Mouse (Mus musculus) hindbrain, postnatal 0 days (tissue): ENCODE data around the gene 4833439L19Rik. TPM values are rescaled to one million over a fixed set of nuclear protein-coding genes. Genes with fewer than 3 reads are reported as not detected.

Experiments
- ATAC-seq: fragments of 200-750 bp; cut with Nextera tagmentation; 2 replicates; pipeline ENCODE4 v1.8.0; 2017; ENCODE audit warnings: mild to moderate bottlenecking, moderate TSS enrichment, moderate library complexity
- DNase-seq: peaks from one replicate; pipeline ENCODE4 v3.0.0-alpha.2; 2015; ENCODE audit warnings: low spot score
- H3K27ac ChIP-seq: fragments of 300-500 bp; sonication (generic); 2 replicates; pipeline ENCODE4 v1.5.1; 2014; ENCODE audit warnings: mild to moderate bottlenecking
- H3K27me3 ChIP-seq: fragments of 300-500 bp; sonication (generic); 2 replicates; pipeline ENCODE4 v1.6.1; 2014; ENCODE audit warnings: low read length, mixed read lengths; ENCODE audit not compliant: insufficient read depth
- H3K36me3 ChIP-seq: fragments of 300-500 bp; sonication (generic); 2 replicates; pipeline ENCODE4 v1.6.1; 2014; ENCODE audit warnings: low read length, mixed read lengths; ENCODE audit not compliant: insufficient read depth
- H3K4me1 ChIP-seq: fragments of 300-500 bp; sonication (generic); 2 replicates; pipeline ENCODE4 v1.6.1; 2014; ENCODE audit warnings: antibody characterized with exemption, low read length, mixed read lengths; ENCODE audit not compliant: insufficient read depth
- H3K4me2 ChIP-seq: fragments of 300-500 bp; sonication (generic); 2 replicates; pipeline ENCODE4 v1.6.1; 2014; ENCODE audit warnings: low read depth, mild to moderate bottlenecking, low read length, moderate library complexity, mixed read lengths
- H3K4me3 ChIP-seq: fragments of 300-500 bp; sonication (generic); 2 replicates; pipeline ENCODE4 v1.5.1; 2014; ENCODE audit warnings: low read length
- H3K9ac ChIP-seq: fragments of 300-500 bp; sonication (generic); replicated peaks from 2 replicates; pipeline ENCODE4 v1.6.1; 2014; ENCODE audit warnings: mild to moderate bottlenecking, low read length, moderate library complexity, mixed read lengths
- H3K9me3 ChIP-seq: fragments of 300-500 bp; sonication (generic); 2 replicates; pipeline ENCODE4 v1.6.1; 2016; ENCODE audit warnings: low read length, mixed read lengths
- CTCF ChIP-seq: IDR thresholded peaks from 2 replicates; pipeline ENCODE4 v1.5.1; 2016; ENCODE audit warnings: antibody characterized with exemption, control low read depth, low read depth
- WGBS: fragments of 180-500 bp; shearing (Covaris S2); extraction: QIAGEN DNeasy Blood & Tissue Kit; methylation state at CpG from one replicate; pipeline ENCODE4 v1.1.7; 2014; 5-methylcytosine and 5-hydroxymethylcytosine counted together
- polyA plus RNA-seq: library from polyadenylated mRNA; unstranded; fragments of >200 nt; fragmentation: Nextera tagmentation; extraction: Ambion mirVana; gene quantifications from 2 replicates; pipeline ENCODE4 v1.2.1, GENCODE M21; 2015
- total RNA-seq: library from RNA; depleted of rRNA; stranded (reverse); fragments of >200 nt; gene quantifications from 2 replicates; pipeline ENCODE4 v1.2.3, GENCODE M21; 2014

Gene 4833439L19Rik
- total and polyA plus RNA-seq, 2 experiments from 2014 or later: 231 to 278 TPM

GRCm38 (mm10) chr13:54596870-54597269, 31.6 kb upstream of the 4833439L19Rik start:
- Histone ChIP-seq H3K4me3 (no peak overlapping the region), H3K36me3 (peaks cover 14% of the 10 kb centered on the region; the same call in 1 of the 2 replicates), H3K4me2 (no peak overlapping the region), H3K9me3 (no peaks in the 10 kb centered on the region), H3K27ac (no peak overlapping the region), H3K4me1 (no peaks in the 10 kb centered on the region), H3K9ac (no peak overlapping the region), H3K27me3 (no peaks in the 10 kb centered on the region)
- DNase-seq (no peak), ATAC-seq (no peak)
- WGBS: 60% methylated on average over 5 of the region's 5 CpGs
- TF ChIP-seq CTCF: no peak

DNA sequence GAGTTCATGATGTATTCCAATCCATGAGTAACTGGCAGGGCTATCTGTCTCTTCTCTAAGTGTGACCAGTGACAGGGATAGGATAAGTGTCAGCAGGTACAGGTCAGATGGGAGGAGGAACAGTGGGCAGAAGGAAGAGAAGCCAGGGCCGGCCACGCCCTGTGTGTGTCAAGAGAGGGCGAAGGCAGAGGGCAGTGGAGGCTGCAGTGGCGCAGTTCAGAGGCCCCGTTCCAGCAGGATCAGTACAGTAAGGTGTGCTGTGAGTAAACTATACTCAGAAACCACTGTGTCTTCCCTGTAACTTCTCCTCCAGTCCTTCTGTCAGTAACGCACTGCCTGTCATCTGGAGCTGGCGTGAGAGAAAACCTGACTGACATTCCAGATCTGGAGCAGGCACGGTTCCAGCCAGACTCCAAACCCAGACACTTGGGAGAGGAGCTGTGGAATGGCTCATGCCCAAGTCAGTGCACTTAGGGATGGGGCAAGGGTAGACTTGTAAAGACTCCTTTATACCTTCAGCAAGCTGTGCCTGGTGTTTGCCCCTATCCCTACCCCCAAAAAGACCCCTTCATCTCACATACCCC, 31.0 kb upstream of the 4833439L19Rik start:
- Histone ChIP-seq H3K27me3 (no peaks in the 10 kb centered on the region), H3K9me3 (no peaks in the 10 kb centered on the region), H3K4me3 (no peak overlapping the region), H3K36me3 (peaks cover 13% of the 10 kb centered on the region; the same call in 1 of the 2 replicates), H3K9ac (no peak overlapping the region), H3K4me2 (no peak overlapping the region), H3K4me1 (peaks cover 6% of the 10 kb centered on the region), H3K27ac (no peak overlapping the region)
- no peak for TF ChIP-seq CTCF
- WGBS: 70% methylated on average over 8 of the region's 8 CpGs
- no peak for DNase-seq
- no peak for ATAC-seq

- TF ChIP-seq CTCF: no peak
- DNase-seq (no peak), ATAC-seq (no peak)
- Histone ChIP-seq H3K27ac (no peak overlapping the region), H3K4me3 (no peak overlapping the region), H3K9me3 (no peaks in the 10 kb centered on the region), H3K4me1 (peaks cover 9% of the 10 kb centered on the region), H3K4me2 (no peak overlapping the region), H3K9ac (no peak overlapping the region), H3K36me3 (peaks cover 7% of the 10 kb centered on the region; the same call in 1 of the 2 replicates), H3K27me3 (no peaks in the 10 kb centered on the region)
- WGBS: 82% methylated on average over 11 of the region's 11 CpGs
Measured at GRCm38 (mm10) chr13:54593617-54594016, 28.4 kb upstream of the 4833439L19Rik start.

- ATAC-seq (no peak), DNase-seq (no peak)
- no peak overlapping the region for H3K27ac ChIP-seq
- H3K4me1 ChIP-seq: peaks cover 9% of the 10 kb centered on the region
- H3K36me3 ChIP-seq: 0 out of 2 replicates have a peak, but pooled peaks cover 4% of the 10 kb centered on the region
- H3K9ac ChIP-seq: no peak overlapping the region
- 87% methylated on average over 8 of the region's 8 CpGs for WGBS
- H3K27me3 ChIP-seq: no peaks in the 10 kb centered on the region
- H3K4me2 ChIP-seq: peak overlapping the region; percentile 64
- peak overlapping the region; percentile 82; the same call in 1 of the 2 replicates for H3K4me3 ChIP-seq
- no peak for TF ChIP-seq CTCF
- H3K9me3 ChIP-seq: no peaks in the 10 kb centered on the region
Measured at GRCm38 (mm10) chr13:54591776-54592356, 26.6 kb upstream of the 4833439L19Rik start.

GRCm38 (mm10) chr13:54589996-54590951, 25.0 kb upstream of the 4833439L19Rik start, which contains the start of the genes Nop16 and Higd2a:
TSS of gene Nop16 (minus strand) at chr13:54590090.
TSS of gene Higd2a (plus strand) at chr13:54590207.
- Histone ChIP-seq H3K36me3 (peaks cover 6% of the 10 kb centered on the region), H3K27ac (peak within 1 kb of the TSS; percentile 94), H3K4me1 (peaks cover 9% of the 10 kb centered on the region), H3K9ac (peak within 1 kb of the TSS; percentile 88), H3K4me3 (peak within 1 kb of the TSS; percentile 82), H3K27me3 (no peaks in the 10 kb centered on the region), H3K9me3 (no peaks in the 10 kb centered on the region), H3K4me2 (peak within 1 kb of the TSS; percentile 64)
- no peak for TF ChIP-seq CTCF
- WGBS: under 1% methylated on average over 50 of the region's 51 CpGs
- DNase-seq (peak; percentile 99), ATAC-seq (peak; percentile 97)

- WGBS: 1% methylated on average over 24 of the region's 24 CpGs
- H3K4me1 ChIP-seq: peaks cover 9% of the 10 kb centered on the region
- peak overlapping the region; percentile 82 for H3K4me3 ChIP-seq
- ATAC-seq: peak; percentile 11; the same call in 1 of the 2 replicates
- DNase-seq: no peak
- peak overlapping the region; percentile 49; the same call in 1 of the 2 replicates for H3K27ac ChIP-seq
- peak overlapping the region; percentile 64 for H3K4me2 ChIP-seq
- H3K9me3 ChIP-seq: no peaks in the 10 kb centered on the region
- no peaks in the 10 kb centered on the region for H3K27me3 ChIP-seq
- H3K9ac ChIP-seq: peak overlapping the region; percentile 88; the same call in 1 of the 2 replicates
- TF ChIP-seq CTCF: no peak
- H3K36me3 ChIP-seq: peaks cover 9% of the 10 kb centered on the region
Measured at GRCm38 (mm10) chr13:54589414-54589995, 24.3 kb upstream of the 4833439L19Rik start.
